ENCODE assay signal across 1 mouse cellular context in the genomic region with DNA sequence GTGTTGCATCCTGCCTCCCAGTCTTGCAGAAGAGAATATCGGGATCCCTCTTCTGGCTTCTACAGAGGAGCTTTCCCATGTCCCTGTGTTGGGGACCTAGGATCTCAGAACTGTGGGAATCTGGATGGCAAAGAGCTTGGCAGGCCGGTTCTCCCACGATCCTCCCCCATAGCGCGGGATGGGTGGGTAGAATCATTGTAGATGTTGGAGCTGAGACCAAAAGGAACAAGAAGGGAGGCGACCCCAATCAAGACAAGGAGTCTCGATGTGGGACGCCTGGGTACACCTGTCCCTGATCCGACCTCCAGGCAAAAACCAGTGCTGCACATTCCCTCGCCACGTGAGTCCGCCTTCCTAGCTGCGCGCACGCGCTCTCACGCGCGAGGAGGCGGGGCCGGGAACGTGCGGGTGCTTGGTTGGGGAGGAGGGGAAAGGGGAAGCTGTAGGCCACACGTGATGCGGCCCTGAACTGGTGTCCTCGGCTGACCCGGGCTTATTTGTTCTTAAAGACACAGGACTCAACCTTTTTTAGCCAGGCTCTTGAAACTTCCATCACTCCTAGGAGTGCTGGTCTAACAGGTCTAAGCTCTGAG.
TF ChIP-seq lines count a peak whose summit lies in the region.

No protein-coding gene starts in this region.

TF ChIP-seq in CH12.LX, 34 proteins besides CTCF, POLR2A, EP300 and RAD21 (continued from another document):
- TF ChIP-seq ZKSCAN1 (IDR thresholded peaks at IDR 0.05; ENCODE audit: borderline replicate concordance, low read depth, low read length) (no peak), MXI1 (IDR thresholded peaks at IDR 0.05; ENCODE audit: low read depth, low read length) (peak; percentile 95), TBP (conservative IDR thresholded peaks at IDR 0.05; ENCODE audit: low read depth, low read length) (no peak), IRF4 (IDR thresholded peaks at IDR 0.05; ENCODE audit: low read depth, low read length) (peak; percentile 53), ZC3H11A (IDR thresholded peaks at IDR 0.05; ENCODE audit: low read depth, low read length) (no peak), MAX (IDR thresholded peaks at IDR 0.05; ENCODE audit: low read length) (peak; percentile 95), ETS1 (conservative IDR thresholded peaks at IDR 0.05; ENCODE audit: low read depth, low read length) (peak; percentile 91), MYC (IDR thresholded peaks at IDR 0.05; ENCODE audit: low read depth, low read length) (peak; percentile 74), PAX5 (IDR thresholded peaks at IDR 0.05; ENCODE audit: low read length) (no peak), NRF1 (IDR thresholded peaks at IDR 0.05; ENCODE audit: low read depth, low read length) (peak; percentile 79), E2F4 (IDR thresholded peaks at IDR 0.05; ENCODE audit: insufficient replicate concordance, low read depth, low read length) (no peak), JUND (conservative IDR thresholded peaks at IDR 0.05; ENCODE audit: low read depth, low read length) (no peak), MAFK (IDR thresholded peaks at IDR 0.05; ENCODE audit: insufficient replicate concordance, low read length) (no peak), MEF2A (IDR thresholded peaks at IDR 0.05; ENCODE audit: borderline replicate concordance, low read depth, low read length) (peak; percentile 58; the same call in 1 of the 2 replicates), ZMIZ1 (IDR thresholded peaks at IDR 0.05; ENCODE audit: low read depth, low read length) (no peak), ZNF384 (IDR thresholded peaks at IDR 0.05; ENCODE audit: low read depth, low read length) (no peak), USF2 (conservative IDR thresholded peaks at IDR 0.05; ENCODE audit: low read depth, low read length) (peak; percentile 80), UBTF (IDR thresholded peaks at IDR 0.05; ENCODE audit: low read depth, low read length) (no peak), RCOR1 (conservative IDR thresholded peaks at IDR 0.05; ENCODE audit: low read depth, low read length) (no peak), HCFC1 (IDR thresholded peaks at IDR 0.05; ENCODE audit: low read depth, low read length) (peak; percentile 66), NELFE (IDR thresholded peaks at IDR 0.05; ENCODE audit: low read depth, low read length) (no peak; the same call in 1 of the 2 replicates), CHD2 (IDR thresholded peaks at IDR 0.05; ENCODE audit: low read length) (peak; percentile 48; the same call in 1 of the 2 replicates), JUN (IDR thresholded peaks at IDR 0.05; ENCODE audit: insufficient read depth, low read depth, low read length) (no peak), SIN3A (IDR thresholded peaks at IDR 0.05; ENCODE audit: low read length) (no peak; the same call in 1 of the 2 replicates), MAZ (IDR thresholded peaks at IDR 0.05; ENCODE audit: low read depth, low read length) (peak; percentile 63; the same call in 1 of the 2 replicates), TCF12 (IDR thresholded peaks at IDR 0.05; ENCODE audit: low read depth, low read length) (peak; percentile 62; the same call in 1 of the 2 replicates), POLR2AphosphoS2 (IDR thresholded peaks at IDR 0.05; ENCODE audit: low read depth, low read length) (no peak)
